Mouse (Mus musculus) liver, embryonic 14.5 days (tissue): ENCODE results near the gene Ubl3.

ENCODE experiments used
- CTCF ChIP-seq: IDR thresholded peaks from 2 replicates; pipeline ENCODE4 v1.5.1; 2016; ENCODE audit warnings: antibody characterized with exemption, low read depth, control low read depth
- EP300 ChIP-seq: IDR thresholded peaks from 2 replicates; pipeline ENCODE4 v1.6.1; 2016; ENCODE audit warnings: antibody characterized with exemption, low read depth

DNA sequence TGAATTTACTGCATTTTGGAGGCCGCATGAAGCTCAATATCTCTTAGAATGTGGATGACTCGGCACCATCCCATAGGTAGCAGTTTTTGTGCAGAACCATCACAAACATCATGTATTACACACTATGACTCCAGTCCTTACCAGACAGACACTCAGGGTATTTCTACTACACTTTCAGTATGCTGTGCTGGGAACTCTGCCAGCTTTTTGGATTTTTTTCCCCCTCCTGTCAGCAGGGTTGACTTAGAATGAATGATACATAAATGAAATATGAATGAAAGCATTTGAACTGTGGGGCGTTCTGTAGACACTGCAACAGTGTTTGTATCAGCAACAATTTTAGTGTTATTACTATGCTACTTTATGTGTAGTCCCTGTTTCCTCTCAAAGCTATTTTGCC lies 17.9 kb downstream of the Ubl3 start:
- TF ChIP-seq CTCF (no peak), EP300 (no peak)
